Mouse (Mus musculus): Measurements from ENCODE around the gene Rrp1b.

DNA sequence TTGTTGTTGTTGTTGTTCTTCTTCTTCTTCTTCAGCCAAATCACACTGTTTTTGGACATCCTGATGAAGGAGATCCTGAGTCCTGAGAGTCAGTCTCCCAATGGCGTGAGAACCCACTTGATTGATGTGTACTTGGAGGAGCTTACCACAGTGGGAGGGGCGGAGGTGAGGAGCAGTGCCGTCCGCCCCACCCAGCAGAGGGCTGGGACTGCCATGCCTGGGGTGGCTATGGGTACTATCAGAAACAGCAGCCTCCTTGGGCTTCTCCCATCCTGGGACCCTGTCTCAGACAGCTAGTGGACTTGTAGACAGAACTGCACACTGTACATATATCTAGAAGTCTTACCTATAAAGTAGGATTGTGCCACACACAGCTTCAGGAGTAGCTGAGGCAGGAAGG, 14.0 kb downstream of the Rrp1b start:
- TF ChIP-seq GATA1 (IDR thresholded peaks at IDR 0.05; ENCODE audit: low read length) (no peak), TAL1 (IDR thresholded peaks at IDR 0.05; ENCODE audit: low read length) (no peak)

Measured in erythroblast, embryonic 14.5 days (primary cell).